In the genomic region with DNA sequence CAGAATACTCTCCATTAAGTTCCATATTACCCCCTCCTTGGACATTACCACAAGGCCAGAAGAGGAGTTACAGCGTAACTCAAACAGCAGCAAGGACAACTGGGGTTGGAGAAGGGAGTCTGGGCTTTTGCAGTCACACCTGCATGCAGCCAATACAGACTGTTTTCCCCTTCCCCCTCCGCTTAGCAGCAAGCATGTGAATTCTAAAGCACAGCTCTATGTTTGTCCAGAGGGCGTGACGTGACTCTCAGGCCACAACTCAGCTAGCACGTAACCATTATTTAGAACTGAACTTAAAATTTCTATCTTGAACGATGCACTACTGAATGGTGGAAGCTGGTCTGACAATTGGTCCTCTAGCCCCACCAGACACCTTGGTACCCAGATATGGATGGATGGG, we compare ENCODE assay signal across 21 mouse cellular contexts. TPM values are rescaled to one million over a fixed set of nuclear protein-coding genes. Genes with fewer than 3 reads are reported as not detected.
"Had no signal": no experiment of that assay in that cellular context is flagged by ENCODE, and none has a peak within 500 bp of the region (broad histone marks: within the 10 kb centered on the region; RNA-seq: fewer than 3 reads in every experiment).

No protein-coding gene starts in this region.

- DNase-seq: liver; liver, embryonic 13.5 days; liver, postnatal 0 days; lung, postnatal 10 days; lung, postnatal 36 days; right cerebral cortex, postnatal 14 days; spleen, adult 18-20 months; thymus, adult 2 months; thymus, postnatal 25 days; thymus, postnatal 4 days had no signal

- H3K9ac ChIP-seq: liver, embryonic 13.5 days; liver, embryonic 15.5 days; liver, postnatal 0 days; midbrain, embryonic 13.5 days; midbrain, embryonic 15.5 days; neural tube, embryonic 12.5 days had no signal

- ATAC-seq: liver, postnatal 0 days; midbrain, embryonic 13.5 days; midbrain, embryonic 15.5 days had no signal

- H3K36me3 ChIP-seq: liver, embryonic 13.5 days; liver, embryonic 15.5 days; midbrain, embryonic 13.5 days; midbrain, embryonic 15.5 days; neural tube, embryonic 12.5 days had no signal

- H3K9me3 ChIP-seq: liver, embryonic 13.5 days; liver, embryonic 15.5 days; megakaryocyte, embryonic 14.5 days; midbrain, embryonic 13.5 days; midbrain, embryonic 15.5 days; neural tube, embryonic 12.5 days had no signal

- H3K27me3 ChIP-seq: megakaryocyte, embryonic 14.5 days; midbrain, embryonic 15.5 days; neural tube, embryonic 12.5 days had no signal

- H3K27ac ChIP-seq: liver, embryonic 13.5 days; liver, embryonic 15.5 days; macrophage; midbrain, embryonic 13.5 days; midbrain, embryonic 15.5 days; neural tube, embryonic 12.5 days had no signal

- H3K4me3 ChIP-seq: liver, embryonic 13.5 days; liver, embryonic 15.5 days; megakaryocyte, embryonic 14.5 days; midbrain, embryonic 13.5 days; midbrain, embryonic 15.5 days; neural tube, embryonic 12.5 days had no signal

- H3K4me1 ChIP-seq: megakaryocyte, embryonic 14.5 days had no signal

- H3K4me2 ChIP-seq: liver, embryonic 11.5 days; liver, embryonic 13.5 days; liver, embryonic 15.5 days; midbrain, embryonic 11.5 days; midbrain, embryonic 13.5 days; midbrain, embryonic 15.5 days; neural tube, embryonic 12.5 days had no signal

RNA-seq across cellular contexts. Expression of a gene that starts 54.4 kb away (rescaled TPM):
- total RNA-seq: megakaryocyte progenitor cell, adult 5-6 weeks; monocyte, adult 5-6 weeks; neutrophil, adult 5-6 weeks had no signal
- polyA plus RNA-seq: macrophage; midbrain, embryonic 11.5 days had no signal
